In genomic region chr1:161269346-161269745, GRCm38 (mm10) we compare ENCODE assay signal across 9 mouse cellular contexts. TPM values are rescaled to one million over a fixed set of nuclear protein-coding genes. Genes with fewer than 3 reads are reported as not detected.
DNase-seq lines count a peak whose midpoint lies in the region; ATAC-seq and TF ChIP-seq lines count a peak whose summit lies in the region.
"Had no signal": no experiment of that assay in that cellular context is flagged by ENCODE, and none has a peak within 500 bp of the region (broad histone marks: within the 10 kb centered on the region; RNA-seq: fewer than 3 reads in every experiment).

No protein-coding gene starts in this region.

- TF ChIP-seq POLR2A in cerebellum, adult 2 months (IDR thresholded peaks at IDR 0.05; ENCODE audit: borderline replicate concordance, insufficient read depth, low read length), result no peak

- peak in 1 of 2 experiments; percentile 39 for DNase-seq in cerebellum, adult 2 months
- no peak for DNase-seq in cerebellum, adult 11 months
- DNase-seq in kidney, postnatal 14 days, result peak; percentile 7
- peak; percentile 82 for DNase-seq in lung, postnatal 10 days
- no peak for DNase-seq in thymus, postnatal 0 days (ENCODE audit: low spot score)
- DNase-seq in ovary, postnatal 36 days (ENCODE audit: low spot score), result no peak

- H3K4me2 ChIP-seq in kidney, embryonic 15.5 days, result no peak overlapping the region
- no peak overlapping the region for H3K4me2 ChIP-seq in forebrain, embryonic 16.5 days (ENCODE audit: low read length)
- H3K4me2 ChIP-seq: embryonic facial prominence, embryonic 13.5 days had no signal

- H3K9me3 ChIP-seq in kidney, embryonic 15.5 days (replicated peaks), result no peaks in the 10 kb centered on the region
- H3K9me3 ChIP-seq in forebrain, embryonic 16.5 days (ENCODE audit: control insufficient read depth, low read length), result no peaks in the 10 kb centered on the region
- H3K9me3 ChIP-seq: embryonic facial prominence, embryonic 13.5 days had no signal

- no peaks in the 10 kb centered on the region for H3K27me3 ChIP-seq in cerebellum, adult 2 months (ENCODE audit: control insufficient read depth, insufficient read depth, low read length)
- no peaks in the 10 kb centered on the region for H3K27me3 ChIP-seq in kidney, embryonic 15.5 days
- H3K27me3 ChIP-seq in forebrain, embryonic 16.5 days (replicated peaks; ENCODE audit: control insufficient read depth, insufficient read depth, low read length), result no peaks in the 10 kb centered on the region
- H3K27me3 ChIP-seq: embryonic facial prominence, embryonic 13.5 days had no signal

- no peak overlapping the region for H3K9ac ChIP-seq in kidney, embryonic 15.5 days
- no peak overlapping the region for H3K9ac ChIP-seq in forebrain, embryonic 16.5 days (replicated peaks; ENCODE audit: low read depth, low read length)
- H3K9ac ChIP-seq: embryonic facial prominence, embryonic 13.5 days had no signal

- no peaks in the 10 kb centered on the region for H3K4me1 ChIP-seq in cerebellum, adult 2 months (ENCODE audit: control insufficient read depth, insufficient read depth, low read length)
- no peaks in the 10 kb centered on the region for H3K4me1 ChIP-seq in kidney, embryonic 15.5 days
- no peaks in the 10 kb centered on the region for H3K4me1 ChIP-seq in forebrain, embryonic 16.5 days (replicated peaks; ENCODE audit: control insufficient read depth, insufficient read depth, low read length)
- H3K4me1 ChIP-seq: embryonic facial prominence, embryonic 13.5 days had no signal

- no peaks in the 10 kb centered on the region for H3K36me3 ChIP-seq in kidney, embryonic 15.5 days
- H3K36me3 ChIP-seq in forebrain, embryonic 16.5 days (ENCODE audit: control insufficient read depth, insufficient read depth), result no peaks in the 10 kb centered on the region
- H3K36me3 ChIP-seq: embryonic facial prominence, embryonic 13.5 days had no signal

- no peak overlapping the region for H3K4me3 ChIP-seq in cerebellum, adult 2 months (replicated peaks; ENCODE audit: insufficient read depth, low read depth, low read length)
- H3K4me3 ChIP-seq in kidney, embryonic 15.5 days (replicated peaks), result no peak overlapping the region
- H3K4me3 ChIP-seq in forebrain, embryonic 16.5 days (replicated peaks; ENCODE audit: low read length), result no peak overlapping the region
- H3K4me3 ChIP-seq: embryonic facial prominence, embryonic 13.5 days had no signal

- 75% methylated on average over 4 of the region's 4 CpGs for WGBS in cerebellum, adult 2 months
- 81% methylated on average over 4 of the region's 4 CpGs for WGBS in kidney, embryonic 15.5 days
- WGBS in forebrain, embryonic 16.5 days, result 49% methylated on average over 4 of the region's 4 CpGs

- no peak for ATAC-seq in kidney, embryonic 15.5 days (replicated peaks; ENCODE audit: low FRiP score)
- peak; percentile 70 for ATAC-seq in forebrain, embryonic 16.5 days

- H3K27ac ChIP-seq in cerebellum, adult 2 months (ENCODE audit: insufficient read depth, low read length), result peak overlapping the region; percentile 53; the same call in 1 of the 2 replicates
- no peak overlapping the region for H3K27ac ChIP-seq in kidney, embryonic 15.5 days
- no peak overlapping the region for H3K27ac ChIP-seq in forebrain, embryonic 16.5 days (ENCODE audit: low read length)
- H3K27ac ChIP-seq: embryonic facial prominence, embryonic 13.5 days had no signal

- no peak for TF ChIP-seq CTCF in cerebellum, adult 2 months (IDR thresholded peaks at IDR 0.05; ENCODE audit: borderline replicate concordance, insufficient read depth, low read depth, low read length)

RNA-seq across cellular contexts. Expression of gene Prdx6, which starts 18.3 kb away (rescaled TPM):
- polyA plus RNA-seq in cerebellum, adult 2 months (2012; rRNA removed), result 301 and 339 TPM in 2 replicates
- polyA plus RNA-seq in kidney, embryonic 15.5 days (2015; fragmentation: Nextera tagmentation; extraction: Ambion mirVana), result 489 and 496 TPM in 2 replicates
- 214 and 245 TPM in 2 replicates for polyA plus RNA-seq in forebrain, embryonic 16.5 days (2015; fragmentation: Nextera tagmentation; extraction: Ambion mirVana)
- 316 and 328 TPM in 2 replicates for polyA plus RNA-seq in thymus, postnatal 0 days (2015; fragmentation: Nextera tagmentation; extraction: Ambion mirVana)

Comparison
In these comparisons a context has a peak if more than half of its experiments do, and no peak if none do; other contexts are left out.
1. DNase-seq: peak in kidney, postnatal 14 days (single experiment) and lung, postnatal 10 days (single experiment); none in cerebellum, adult 11 months (single experiment), thymus, postnatal 0 days (single experiment) and ovary, postnatal 36 days (single experiment).